Mouse (Mus musculus) forebrain, embryonic 14.5 days (tissue): ENCODE data around the gene Clmn. TPM values are rescaled to one million over a fixed set of nuclear protein-coding genes. Genes with fewer than 3 reads are reported as not detected.
A peak's percentile ranks its signal among the peaks of the same experiment; 100 is the strongest.

ENCODE experiments used
- ATAC-seq: fragments of 200-750 bp; cut with Nextera tagmentation; 2 replicates; pipeline ENCODE4 v1.8.0; 2017; ENCODE audit warnings: mild to moderate bottlenecking, moderate library complexity
- DNase-seq: peaks from one replicate; pipeline ENCODE4 v3.0.0-alpha.2; 2015; ENCODE audit warnings: low spot score
- H3K27ac ChIP-seq: fragments of 300-500 bp; sonication (generic); 2 replicates; pipeline ENCODE4 v1.5.1; 2014; ENCODE audit warnings: low read depth, mild to moderate bottlenecking, control low read depth, low read length, moderate library complexity
- H3K27me3 ChIP-seq: fragments of 300-500 bp; sonication (generic); replicated peaks from 2 replicates; pipeline ENCODE4 v1.6.1; 2014; ENCODE audit warnings: low read length, control low read depth, mixed read lengths; ENCODE audit not compliant: control insufficient read depth, insufficient read depth
- H3K36me3 ChIP-seq: fragments of 300-500 bp; sonication (generic); 2 replicates; pipeline ENCODE4 v1.6.1; 2014; ENCODE audit warnings: low read length, control low read depth; ENCODE audit not compliant: control insufficient read depth, insufficient read depth
- H3K4me1 ChIP-seq: fragments of 300-500 bp; sonication (generic); 2 replicates; pipeline ENCODE4 v1.6.1; 2014; ENCODE audit warnings: antibody characterized with exemption, low read length, control low read depth; ENCODE audit not compliant: control insufficient read depth, insufficient read depth
- H3K4me2 ChIP-seq: fragments of 300-500 bp; sonication (generic); 2 replicates; pipeline ENCODE4 v1.6.1; 2014; ENCODE audit warnings: mild to moderate bottlenecking, control low read depth, low read length
- H3K4me3 ChIP-seq: fragments of 300-500 bp; sonication (generic); 2 replicates; pipeline ENCODE4 v1.5.1; 2014; ENCODE audit warnings: low read depth, low read length, control low read depth
- H3K9ac ChIP-seq: fragments of 300-500 bp; sonication (generic); 2 replicates; pipeline ENCODE4 v1.6.1; 2014; ENCODE audit warnings: mild to moderate bottlenecking, low read length, control low read depth, moderate library complexity
- H3K9me3 ChIP-seq: fragments of 300-500 bp; sonication (generic); replicated peaks from 2 replicates; pipeline ENCODE4 v1.6.1; 2016; ENCODE audit warnings: low read length, control low read depth, mixed read lengths; ENCODE audit not compliant: control insufficient read depth
- WGBS: fragments of 180-500 bp; shearing (Covaris S2); extraction: QIAGEN DNeasy Blood & Tissue Kit; methylation state at CpG from one replicate; pipeline ENCODE4 v1.1.7; 2014; 5-methylcytosine and 5-hydroxymethylcytosine counted together
- polyA plus RNA-seq: library from polyadenylated mRNA; unstranded; fragments of >200 nt; fragmentation: Nextera tagmentation; extraction: Ambion mirVana; gene quantifications from 2 replicates; pipeline ENCODE4 v1.2.1, GENCODE M21; 2014

Gene Clmn
- polyA plus RNA-seq, 1 experiment from 2014 or later, result 0.33 TPM

DNA sequence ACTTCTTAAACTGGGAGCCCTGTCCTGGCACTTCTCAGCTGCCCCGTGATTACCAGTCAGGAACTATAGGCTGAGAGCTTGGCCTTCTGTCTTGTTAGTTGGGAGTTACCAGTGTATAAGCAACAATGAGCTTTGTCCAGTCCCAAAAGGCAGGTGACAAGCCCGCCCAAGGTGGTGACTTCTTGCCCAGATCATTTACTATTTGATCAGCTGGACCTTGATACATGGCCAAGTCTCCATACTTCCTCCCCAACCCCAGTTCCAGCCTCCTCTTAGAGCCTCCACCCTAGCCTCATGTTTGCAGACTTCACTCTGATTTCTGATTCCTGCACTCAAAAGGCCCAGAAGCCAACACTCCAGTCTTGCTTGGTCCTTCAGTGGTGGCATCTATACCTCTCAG lies 10.1 kb downstream of the Clmn start:
- 88% methylated on average over 2 of the region's 2 CpGs for WGBS
- DNase-seq (no peak), ATAC-seq (no peak)
- H3K4me2 ChIP-seq, result no peak overlapping the region
- H3K27ac ChIP-seq, result no peak overlapping the region
- no peak overlapping the region for H3K9ac ChIP-seq
- no peaks in the 10 kb centered on the region for H3K36me3 ChIP-seq
- peaks cover 5% of the 10 kb centered on the region; the same call in 1 of the 2 replicates for H3K4me1 ChIP-seq
- H3K9me3 ChIP-seq, result no peaks in the 10 kb centered on the region
- H3K27me3 ChIP-seq, result no peaks in the 10 kb centered on the region
- H3K4me3 ChIP-seq, result no peak overlapping the region

DNA sequence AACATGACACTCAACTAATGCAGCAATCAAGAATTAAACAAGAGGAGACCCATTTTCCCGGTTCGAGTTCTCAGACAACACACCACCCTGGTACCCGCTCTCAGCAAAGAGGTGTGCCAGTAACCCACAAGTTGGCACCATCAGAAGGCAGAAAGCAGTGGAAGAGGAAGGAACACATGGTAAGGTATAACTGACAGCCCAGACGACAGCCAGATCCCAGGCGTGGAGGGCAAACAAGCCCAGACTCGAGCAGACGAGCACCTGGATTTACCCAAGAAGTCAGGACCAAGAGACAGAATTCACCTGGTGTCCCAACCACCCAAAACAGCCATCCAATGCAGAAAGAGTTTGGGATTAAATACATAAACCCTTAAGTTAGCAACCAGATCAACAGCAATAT lies 11.5 kb downstream of the Clmn start:
- no peak for ATAC-seq
- 94% methylated on average over 7 of the region's 7 CpGs for WGBS

DNA sequence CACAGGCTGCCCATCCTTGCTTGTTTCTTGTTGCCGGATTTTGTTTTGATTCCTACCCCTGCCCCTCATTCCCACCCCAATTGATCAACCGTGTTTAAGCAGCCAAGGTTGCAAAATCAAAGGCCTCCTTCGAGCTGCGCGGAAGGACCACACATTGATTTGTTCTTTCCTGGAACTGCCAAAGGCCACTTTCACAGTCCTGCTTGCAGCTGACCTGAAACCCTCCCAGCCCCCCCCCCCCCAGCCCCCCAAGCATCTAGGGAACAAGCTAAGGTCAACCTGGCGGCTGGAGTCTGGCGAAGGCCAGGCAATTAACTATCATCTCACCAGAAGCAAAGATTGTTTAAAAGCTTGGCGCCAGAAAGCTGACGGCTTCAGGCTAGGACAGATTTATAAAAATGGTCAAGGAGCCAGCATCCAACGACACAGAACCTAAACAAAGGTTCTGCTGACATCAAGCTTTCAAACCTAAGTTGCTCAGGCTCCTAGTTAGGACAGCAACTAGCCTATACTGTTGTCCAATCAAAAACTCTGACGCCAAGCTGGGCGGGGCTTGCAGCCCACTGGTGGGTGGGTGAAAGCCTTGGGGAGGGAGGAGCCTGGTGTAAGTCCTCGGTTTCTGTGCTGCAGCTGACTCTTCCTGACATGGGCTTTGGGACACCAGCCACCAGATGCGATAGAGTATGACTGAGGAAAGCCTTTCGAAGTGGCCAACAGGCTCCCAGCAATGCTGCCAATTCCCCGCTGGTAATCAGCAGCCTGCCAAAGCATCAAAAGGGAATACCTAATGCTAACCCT lies 13.0 kb downstream of the Clmn start:
- Histone ChIP-seq H3K4me2 (0 out of 2 replicates have a peak overlapping the region, but pooled peaks have one; percentile 1), H3K27ac (no peak overlapping the region), H3K9me3 (no peaks in the 10 kb centered on the region), H3K4me3 (no peak overlapping the region), H3K36me3 (no peaks in the 10 kb centered on the region), H3K4me1 (0 out of 2 replicates have a peak, but pooled peaks cover 3% of the 10 kb centered on the region), H3K9ac (no peak overlapping the region), H3K27me3 (no peaks in the 10 kb centered on the region)
- peak; percentile 70 for DNase-seq
- 32% methylated on average over 16 of the region's 16 CpGs for WGBS
- ATAC-seq, result peak; percentile 80

More for the DNA sequence above, 11.5 kb downstream of the Clmn start:
- H3K4me3 ChIP-seq, result no peak overlapping the region
- no peak overlapping the region for H3K27ac ChIP-seq
- 0 out of 2 replicates have a peak, but pooled peaks cover 3% of the 10 kb centered on the region for H3K4me1 ChIP-seq
- H3K36me3 ChIP-seq, result no peaks in the 10 kb centered on the region
- no peaks in the 10 kb centered on the region for H3K9me3 ChIP-seq
- H3K9ac ChIP-seq, result no peak overlapping the region
- no peak for DNase-seq
- no peaks in the 10 kb centered on the region for H3K27me3 ChIP-seq
- no peak overlapping the region for H3K4me2 ChIP-seq

DNA sequence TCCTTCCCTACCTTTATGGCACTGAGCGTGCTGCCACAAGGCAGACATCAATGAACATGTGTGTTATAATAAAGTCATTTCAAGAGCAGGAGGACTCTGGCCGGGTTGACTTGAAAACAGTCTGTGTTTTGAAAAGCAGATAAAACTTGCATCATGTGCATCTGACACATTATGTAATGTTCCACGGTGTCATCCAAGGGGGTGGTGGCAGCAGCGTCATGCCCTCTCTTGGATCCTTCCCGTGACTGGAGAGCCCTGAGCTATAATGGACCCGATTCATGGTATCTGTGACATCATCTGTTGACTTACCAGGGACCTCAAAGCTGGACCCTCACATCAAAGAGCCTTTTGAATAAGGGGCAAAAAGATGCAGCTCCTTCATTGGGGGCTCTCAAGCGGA lies 14.8 kb downstream of the Clmn start:
- no peak overlapping the region for H3K27ac ChIP-seq
- 0 out of 2 replicates have a peak, but pooled peaks cover 3% of the 10 kb centered on the region for H3K4me1 ChIP-seq
- H3K9ac ChIP-seq, result no peak overlapping the region
- DNase-seq (no peak), ATAC-seq (no peak)
- no peak overlapping the region for H3K4me3 ChIP-seq
- no peaks in the 10 kb centered on the region for H3K27me3 ChIP-seq
- no peaks in the 10 kb centered on the region for H3K9me3 ChIP-seq
- no peaks in the 10 kb centered on the region for H3K36me3 ChIP-seq
- WGBS, result 89% methylated on average over 7 of the region's 7 CpGs
- H3K4me2 ChIP-seq, result no peak overlapping the region

DNA sequence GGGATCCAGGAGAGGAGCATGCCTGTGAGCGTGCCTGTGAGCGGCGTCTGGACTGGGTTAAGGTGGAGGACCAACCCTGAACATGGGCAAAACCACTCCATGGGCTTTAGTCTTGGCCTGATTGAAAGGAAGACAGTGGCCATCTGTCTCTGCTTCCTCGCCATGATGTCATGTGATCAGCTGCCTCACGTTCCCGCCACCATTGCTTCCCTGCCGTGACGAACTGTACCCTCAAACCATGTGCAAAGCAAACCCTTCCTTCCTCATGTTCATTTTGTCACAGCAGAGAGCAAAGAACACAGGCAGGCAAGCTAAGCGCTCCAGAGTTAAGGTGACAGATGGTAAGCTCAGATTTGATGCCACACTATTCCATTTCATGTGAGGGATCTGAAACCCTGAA lies 16.2 kb downstream of the Clmn start:
- Histone ChIP-seq H3K4me1 (0 out of 2 replicates have a peak, but pooled peaks cover 3% of the 10 kb centered on the region), H3K9me3 (no peaks in the 10 kb centered on the region), H3K4me3 (no peak overlapping the region), H3K36me3 (no peaks in the 10 kb centered on the region), H3K4me2 (no peak overlapping the region), H3K9ac (no peak overlapping the region), H3K27ac (no peak overlapping the region), H3K27me3 (no peaks in the 10 kb centered on the region)
- no peak for DNase-seq
- WGBS, result 89% methylated on average over 9 of the region's 9 CpGs
- ATAC-seq, result no peak

DNA sequence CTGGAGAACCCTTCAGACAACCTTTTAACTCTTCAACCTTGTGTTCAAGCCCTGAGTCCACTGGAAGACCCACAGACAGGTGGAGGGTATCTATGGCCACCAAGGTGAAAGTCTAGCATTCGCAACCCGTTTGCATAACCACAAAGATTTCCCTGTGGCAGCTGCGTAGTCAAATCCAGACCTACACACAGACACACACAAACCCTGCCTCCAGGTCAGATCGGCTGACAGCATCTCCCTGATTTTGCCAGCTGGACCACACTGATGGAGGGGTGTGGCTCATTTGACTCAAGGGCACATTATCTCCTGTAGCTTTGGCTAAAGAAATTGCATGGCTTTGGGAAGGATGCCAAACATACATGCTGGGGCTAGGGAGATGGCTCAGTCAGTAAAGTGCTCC lies 17.6 kb downstream of the Clmn start:
- no peak for ATAC-seq

DNA sequence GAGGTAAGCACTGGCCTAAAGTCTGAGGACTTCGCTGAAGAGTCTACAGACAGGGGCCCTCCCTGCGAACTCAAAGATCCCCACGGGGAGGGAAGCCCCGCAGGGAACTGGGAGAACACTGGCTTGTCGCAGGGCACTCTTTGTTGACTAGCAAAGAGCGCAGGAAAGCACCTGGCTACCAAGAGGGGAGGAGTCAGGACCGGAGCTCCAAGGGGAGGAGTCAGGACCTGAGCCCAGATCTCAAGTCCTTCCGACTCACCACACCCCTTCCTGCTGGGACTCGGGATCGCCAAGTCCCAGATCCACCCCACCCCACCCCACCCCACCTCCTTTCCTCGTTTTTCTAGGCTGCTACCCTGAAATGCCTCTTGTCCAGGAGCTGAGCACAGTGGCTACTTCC lies 19.2 kb downstream of the Clmn start:
- peak overlapping the region; percentile 28; the same call in 1 of the 2 replicates for H3K4me2 ChIP-seq
- no peaks in the 10 kb centered on the region for H3K27me3 ChIP-seq
- no peak overlapping the region for H3K4me3 ChIP-seq
- DNase-seq (no peak), ATAC-seq (0 out of 2 replicates have a peak, but pooled peaks have one; percentile 35)
- H3K9ac ChIP-seq, result 0 out of 2 replicates have a peak overlapping the region, but pooled peaks have one; percentile 13
- H3K4me1 ChIP-seq, result no peaks in the 10 kb centered on the region
- no peak overlapping the region for H3K27ac ChIP-seq
- WGBS, result 4% methylated on average over 11 of the region's 11 CpGs
- no peaks in the 10 kb centered on the region for H3K36me3 ChIP-seq
- H3K9me3 ChIP-seq, result no peaks in the 10 kb centered on the region

More for the DNA sequence above, 17.6 kb downstream of the Clmn start:
- 90% methylated on average over 4 of the region's 4 CpGs for WGBS
- Histone ChIP-seq H3K9ac (no peak overlapping the region), H3K4me2 (no peak overlapping the region), H3K4me3 (no peak overlapping the region), H3K36me3 (no peaks in the 10 kb centered on the region), H3K27me3 (no peaks in the 10 kb centered on the region), H3K27ac (no peak overlapping the region), H3K4me1 (0 out of 2 replicates have a peak, but pooled peaks cover 3% of the 10 kb centered on the region), H3K9me3 (no peaks in the 10 kb centered on the region)
- DNase-seq, result no peak

DNA sequence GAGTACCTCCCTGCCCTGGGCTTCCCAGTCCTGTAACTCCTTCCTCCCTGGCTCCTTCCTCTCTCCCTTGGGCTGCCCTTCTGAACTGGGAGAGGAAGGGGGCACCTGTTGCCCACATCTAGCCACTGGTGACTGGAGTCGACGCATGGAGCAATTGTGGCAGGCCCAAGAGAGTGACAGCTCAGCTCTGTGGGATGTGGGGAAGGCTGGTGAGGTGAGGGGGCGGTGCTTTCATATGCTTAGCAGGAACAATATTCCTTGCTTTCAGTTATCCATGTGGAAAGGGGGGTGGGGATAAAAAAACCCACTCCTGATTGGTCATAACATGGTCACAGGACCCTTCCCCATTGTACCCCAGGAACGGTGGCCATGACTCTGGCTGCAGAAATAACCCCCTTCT lies 19.9 kb downstream of the Clmn start:
- H3K36me3 ChIP-seq, result no peaks in the 10 kb centered on the region
- H3K9me3 ChIP-seq, result no peaks in the 10 kb centered on the region
- ATAC-seq, result no peak
- no peak overlapping the region for H3K4me2 ChIP-seq
- no peaks in the 10 kb centered on the region for H3K27me3 ChIP-seq
- H3K4me3 ChIP-seq, result no peak overlapping the region
- no peak for DNase-seq
- H3K9ac ChIP-seq, result no peak overlapping the region
- WGBS, result 40% methylated on average over 4 of the region's 4 CpGs
- no peaks in the 10 kb centered on the region for H3K4me1 ChIP-seq
- no peak overlapping the region for H3K27ac ChIP-seq

DNA sequence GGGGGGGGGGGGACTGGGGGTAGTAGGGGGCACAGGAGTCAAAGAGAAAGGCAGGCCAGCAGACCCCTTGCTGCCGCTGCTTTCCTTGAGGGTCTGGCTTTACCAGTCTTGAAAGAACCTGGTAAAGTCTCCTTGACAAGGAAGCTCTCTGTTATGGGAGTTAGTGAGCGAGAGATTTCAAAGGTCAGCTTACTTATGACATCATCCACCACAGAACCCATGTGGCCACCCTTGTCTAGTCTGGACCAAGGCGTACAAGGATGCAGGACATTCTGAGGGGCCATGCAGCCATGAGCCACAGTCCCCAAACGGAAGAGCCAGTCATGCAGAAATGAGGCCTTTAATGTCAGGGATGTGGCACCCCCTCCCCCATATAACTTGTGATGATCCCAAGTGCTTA lies 20.6 kb downstream of the Clmn start:
- H3K9ac ChIP-seq, result no peak overlapping the region
- no peaks in the 10 kb centered on the region for H3K9me3 ChIP-seq
- no peaks in the 10 kb centered on the region for H3K36me3 ChIP-seq
- H3K4me2 ChIP-seq, result no peak overlapping the region
- WGBS, result 76% methylated on average over 4 of the region's 4 CpGs
- H3K27ac ChIP-seq, result no peak overlapping the region
- no peak for ATAC-seq
- no peaks in the 10 kb centered on the region for H3K27me3 ChIP-seq
- no peak for DNase-seq
- H3K4me3 ChIP-seq, result no peak overlapping the region
- H3K4me1 ChIP-seq, result no peaks in the 10 kb centered on the region
